Mouse (Mus musculus): ENCODE data around the gene Man2b1.
A peak's percentile ranks its signal among the peaks of the same experiment; 100 is the strongest.
"Not testable (repeated sequence)": the region's sequence is repeated elsewhere in the genome, so short reads cannot be mapped to it uniquely, and the experiment has no call there.

The Man2b1 gene

GRCm38 (mm10) chr8:85074167-85074566 lies 8.9 kb upstream of the Man2b1 start:
- DNase-seq (ENCODE audit: low read depth, low spot score), result no peak

GRCm38 (mm10) chr8:85074617-85075016 lies 8.5 kb upstream of the Man2b1 start:
- DNase-seq (ENCODE audit: low read depth, low spot score), result no peak

GRCm38 (mm10) chr8:85076001-85076400 lies 7.1 kb upstream of the Man2b1 start:
- DNase-seq (ENCODE audit: low read depth, low spot score), result no peak

- peak; percentile 73 for DNase-seq (ENCODE audit: low read depth, low spot score)
These were observed 6.1 kb upstream of the Man2b1 start for GRCm38 (mm10) chr8:85076993-85077392.

- no peak for DNase-seq (ENCODE audit: low read depth, low spot score)
These were observed 2.9 kb upstream of the Man2b1 start for GRCm38 (mm10) chr8:85080214-85080531.

GRCm38 (mm10) chr8:85080532-85081215 lies 2.4 kb upstream of the Man2b1 start, which contains the start of gene Wdr83os:
Gene Wdr83os (plus strand): TSS chr8:85080740.
- DNase-seq (ENCODE audit: low read depth, low spot score), result peak; percentile 67

- DNase-seq (ENCODE audit: low read depth, low spot score), result no peak
These were observed 1.9 kb upstream of the Man2b1 start, which contains the start of gene Wdr83 for GRCm38 (mm10) chr8:85081216-85081555. Gene Wdr83 (minus strand): TSS chr8:85081306.

- not testable (repeated sequence) for DNase-seq (ENCODE audit: low read depth, low spot score)
These were observed 901 bp upstream of the Man2b1 start for GRCm38 (mm10) chr8:85082169-85082568.

GRCm38 (mm10) chr8:85084633-85085032 lies 1.6 kb downstream of the Man2b1 start:
- DNase-seq (ENCODE audit: low read depth, low spot score), result no peak

GRCm38 (mm10) chr8:85086238-85086637 lies 3.2 kb downstream of the Man2b1 start:
- DNase-seq (ENCODE audit: low read depth, low spot score), result no peak

- no peak for DNase-seq (ENCODE audit: low read depth, low spot score)
These were observed 5.7 kb downstream of the Man2b1 start for GRCm38 (mm10) chr8:85088771-85089170.

GRCm38 (mm10) chr8:85090856-85091255 lies 7.8 kb downstream of the Man2b1 start:
- DNase-seq (ENCODE audit: low read depth, low spot score), result no peak

GRCm38 (mm10) chr8:85091526-85092090 lies 8.5 kb downstream of the Man2b1 start:
- no peak for DNase-seq (ENCODE audit: low read depth, low spot score)

GRCm38 (mm10) chr8:85095051-85095450 lies 12.0 kb downstream of the Man2b1 start:
- DNase-seq (ENCODE audit: low read depth, low spot score), result no peak

- DNase-seq (ENCODE audit: low read depth, low spot score), result no peak
These were observed 12.5 kb downstream of the Man2b1 start for GRCm38 (mm10) chr8:85095566-85095965.

- no peak for DNase-seq (ENCODE audit: low read depth, low spot score)
These were observed 13.1 kb downstream of the Man2b1 start for GRCm38 (mm10) chr8:85096196-85096595.

- no peak for DNase-seq (ENCODE audit: low read depth, low spot score)
These were observed 13.8 kb downstream of the Man2b1 start for GRCm38 (mm10) chr8:85096850-85097249.

GRCm38 (mm10) chr8:85100076-85100665 lies 17.1 kb downstream of the Man2b1 start:
- no peak for DNase-seq (ENCODE audit: low read depth, low spot score)

- DNase-seq (ENCODE audit: low read depth, low spot score), result no peak
These were observed 30.2 kb downstream of the Man2b1 start for GRCm38 (mm10) chr8:85113241-85113640.

GRCm38 (mm10) chr8:85115501-85115900 lies 32.4 kb downstream of the Man2b1 start:
- DNase-seq (ENCODE audit: low read depth, low spot score), result no peak

- DNase-seq (ENCODE audit: low read depth, low spot score), result no peak
These were observed 33.9 kb downstream of the Man2b1 start for GRCm38 (mm10) chr8:85116984-85117383.

GRCm38 (mm10) chr8:85119052-85119981 lies 36.2 kb downstream of the Man2b1 start:
- peak; percentile 61 for DNase-seq (ENCODE audit: low read depth, low spot score)
